Mouse (Mus musculus) limb, embryonic 12.5 days (tissue): ENCODE measurements around the gene Ppp1r16b. TPM values are rescaled to one million over a fixed set of nuclear protein-coding genes. Genes with fewer than 3 reads are reported as not detected.

Source experiments
- ATAC-seq: fragments of 200-750 bp; cut with Nextera tagmentation; 2 replicates; pipeline ENCODE4 v1.8.0; 2017; ENCODE audit warnings: low read depth, moderate TSS enrichment; ENCODE audit not compliant: insufficient number of reproducible peaks, insufficient read depth, low FRiP score, low TSS enrichment
- H3K27ac ChIP-seq: fragments of 300-500 bp; sonication (generic); 2 replicates; pipeline ENCODE4 v1.5.1; 2016; ENCODE audit warnings: mild to moderate bottlenecking, moderate library complexity
- H3K27me3 ChIP-seq: fragments of 300-500 bp; sonication (generic); 2 replicates; pipeline ENCODE4 v1.6.1; 2016; ENCODE audit warnings: mild to moderate bottlenecking, moderate library complexity
- H3K36me3 ChIP-seq: fragments of 300-500 bp; sonication (generic); 2 replicates; pipeline ENCODE4 v1.6.1; 2016; ENCODE audit warnings: mild to moderate bottlenecking, moderate library complexity
- H3K4me1 ChIP-seq: fragments of 300-500 bp; sonication (generic); replicated peaks from 2 replicates; pipeline ENCODE4 v1.6.1; 2016
- H3K4me2 ChIP-seq: fragments of 300-500 bp; sonication (generic); 2 replicates; pipeline ENCODE4 v1.6.1; 2016; ENCODE audit warnings: mild to moderate bottlenecking, moderate library complexity
- H3K4me3 ChIP-seq: fragments of 300-500 bp; sonication (generic); replicated peaks from 2 replicates; pipeline ENCODE4 v1.5.1; 2016; ENCODE audit warnings: mild to moderate bottlenecking
- H3K9ac ChIP-seq: fragments of 300-500 bp; sonication (generic); replicated peaks from 2 replicates; pipeline ENCODE4 v1.6.1; 2016; ENCODE audit warnings: mild to moderate bottlenecking, moderate library complexity
- H3K9me3 ChIP-seq: fragments of 300-500 bp; sonication (generic); 2 replicates; pipeline ENCODE4 v1.6.1; 2016; ENCODE audit warnings: mild to moderate bottlenecking, moderate library complexity
- WGBS: fragments of 180-500 bp; shearing (Covaris S2); methylation state at CpG from one replicate; pipeline ENCODE4 v1.1.7; 2016; 5-methylcytosine and 5-hydroxymethylcytosine counted together
- polyA plus RNA-seq: library from polyadenylated mRNA; unstranded; fragments of >200 nt; fragmentation: Nextera tagmentation; extraction: Ambion mirVana; gene quantifications from 2 replicates; pipeline ENCODE4 v1.2.1, GENCODE M21; 2016

Ppp1r16b gene
- polyA plus RNA-seq, 1 experiment from 2014 or later: 3.3 TPM

DNA sequence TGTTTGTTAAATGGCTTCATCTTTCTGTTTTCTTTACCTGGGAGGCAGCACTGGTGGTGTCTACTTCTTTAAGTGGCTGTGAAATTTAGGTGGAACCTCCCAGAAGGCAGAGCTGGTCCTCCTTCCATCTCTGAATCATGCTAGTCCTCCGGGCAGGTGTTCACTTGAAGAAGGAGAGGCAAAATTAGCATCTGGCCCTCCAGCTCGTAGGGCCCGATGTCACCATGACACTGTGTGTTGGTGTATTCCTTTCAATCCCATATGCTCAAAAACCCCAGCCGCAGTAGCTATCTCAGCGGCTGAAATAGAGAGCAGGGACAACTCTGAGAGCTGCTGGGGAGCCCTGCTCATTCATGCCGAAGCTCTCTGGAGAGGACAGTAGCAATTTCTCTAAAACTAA is 27.0 kb downstream of the Ppp1r16b start:
- Histone ChIP-seq H3K4me2 (no peak overlapping the region), H3K36me3 (no peaks in the 10 kb centered on the region), H3K9me3 (no peaks in the 10 kb centered on the region), H3K9ac (no peak overlapping the region), H3K27me3 (no peaks in the 10 kb centered on the region), H3K27ac (no peak overlapping the region), H3K4me3 (no peak overlapping the region), H3K4me1 (peaks cover 16% of the 10 kb centered on the region)
- WGBS: 82% methylated on average over 6 of the region's 6 CpGs
- ATAC-seq: no peak

DNA sequence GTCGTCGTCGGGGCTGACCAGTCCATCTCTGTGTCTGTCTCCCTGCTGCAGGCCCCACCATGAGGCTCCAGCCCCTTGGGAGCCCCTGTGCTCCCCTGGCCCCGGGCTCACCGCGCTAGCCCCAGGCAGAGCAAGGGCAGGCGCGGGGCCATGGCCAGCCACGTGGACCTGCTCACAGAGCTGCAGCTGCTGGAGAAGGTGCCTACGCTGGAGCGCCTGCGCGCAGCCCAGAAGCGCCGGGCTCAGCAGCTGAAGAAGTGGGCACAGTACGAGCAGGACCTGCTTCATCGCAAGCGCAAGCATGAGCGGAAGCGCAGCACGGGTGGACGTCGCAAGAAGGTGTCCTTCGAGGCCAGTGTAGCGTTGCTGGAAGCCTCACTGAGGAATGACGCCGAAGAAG is 30.6 kb downstream of the Ppp1r16b start:
- no peaks in the 10 kb centered on the region for H3K27me3 ChIP-seq
- WGBS: 84% methylated on average over 27 of the region's 27 CpGs
- ATAC-seq: no peak
- H3K27ac ChIP-seq: no peak overlapping the region
- no peak overlapping the region for H3K4me2 ChIP-seq
- H3K4me3 ChIP-seq: no peak overlapping the region
- H3K9me3 ChIP-seq: no peaks in the 10 kb centered on the region
- H3K9ac ChIP-seq: no peak overlapping the region
- no peaks in the 10 kb centered on the region for H3K4me1 ChIP-seq
- no peaks in the 10 kb centered on the region for H3K36me3 ChIP-seq

DNA sequence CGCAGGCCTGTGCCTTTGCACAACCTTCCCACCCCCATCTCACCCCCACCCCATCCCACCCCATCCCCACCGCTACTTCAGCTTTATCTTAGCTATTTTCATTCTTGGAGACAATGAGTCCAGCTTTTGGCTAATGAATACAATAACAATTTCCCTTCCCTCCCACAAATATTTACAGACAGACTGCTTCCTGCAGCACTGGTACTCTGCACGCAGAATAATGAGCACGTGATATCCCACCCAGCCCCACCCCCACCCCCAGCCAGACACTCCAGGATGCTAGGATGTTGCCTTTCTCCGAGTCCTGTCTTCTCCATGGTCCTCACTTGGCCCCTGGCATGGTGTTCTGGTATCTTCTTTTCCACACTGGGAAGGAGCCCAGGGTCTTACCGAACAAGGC is 31.3 kb downstream of the Ppp1r16b start:
- 89% methylated on average over 6 of the region's 6 CpGs for WGBS
- no peak for ATAC-seq

DNA sequence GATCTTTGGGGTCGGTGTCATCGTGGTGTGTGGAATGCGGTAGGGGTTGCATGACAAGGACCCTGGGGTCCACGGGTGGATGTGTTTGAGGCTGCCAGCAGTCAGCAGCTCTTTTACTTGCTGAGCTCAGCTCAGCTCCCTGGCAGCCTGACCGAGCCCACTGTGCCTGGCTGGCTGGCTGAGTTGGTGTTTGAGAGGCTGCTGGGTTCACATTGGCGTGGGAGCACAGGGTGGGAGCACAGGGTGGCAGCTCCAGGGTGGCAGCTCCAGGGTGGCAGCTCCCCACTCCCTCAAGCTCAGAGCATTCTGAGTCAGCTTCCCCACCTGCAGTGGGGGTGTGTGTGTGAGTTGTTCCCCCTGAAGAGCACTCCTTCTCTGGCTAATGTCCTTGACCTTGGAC is 34.7 kb downstream of the Ppp1r16b start:
- Histone ChIP-seq H3K36me3 (no peaks in the 10 kb centered on the region), H3K4me2 (no peak overlapping the region), H3K9ac (no peak overlapping the region), H3K9me3 (no peaks in the 10 kb centered on the region), H3K27me3 (no peaks in the 10 kb centered on the region), H3K4me1 (no peaks in the 10 kb centered on the region), H3K4me3 (no peak overlapping the region), H3K27ac (no peak overlapping the region)
- ATAC-seq: no peak
- WGBS: 80% methylated on average over 6 of the region's 6 CpGs

More for the DNA sequence above, 31.3 kb downstream of the Ppp1r16b start:
- Histone ChIP-seq H3K9ac (no peak overlapping the region), H3K27ac (no peak overlapping the region), H3K4me2 (no peak overlapping the region), H3K27me3 (no peaks in the 10 kb centered on the region), H3K36me3 (no peaks in the 10 kb centered on the region), H3K9me3 (no peaks in the 10 kb centered on the region), H3K4me1 (no peaks in the 10 kb centered on the region), H3K4me3 (no peak overlapping the region)

DNA sequence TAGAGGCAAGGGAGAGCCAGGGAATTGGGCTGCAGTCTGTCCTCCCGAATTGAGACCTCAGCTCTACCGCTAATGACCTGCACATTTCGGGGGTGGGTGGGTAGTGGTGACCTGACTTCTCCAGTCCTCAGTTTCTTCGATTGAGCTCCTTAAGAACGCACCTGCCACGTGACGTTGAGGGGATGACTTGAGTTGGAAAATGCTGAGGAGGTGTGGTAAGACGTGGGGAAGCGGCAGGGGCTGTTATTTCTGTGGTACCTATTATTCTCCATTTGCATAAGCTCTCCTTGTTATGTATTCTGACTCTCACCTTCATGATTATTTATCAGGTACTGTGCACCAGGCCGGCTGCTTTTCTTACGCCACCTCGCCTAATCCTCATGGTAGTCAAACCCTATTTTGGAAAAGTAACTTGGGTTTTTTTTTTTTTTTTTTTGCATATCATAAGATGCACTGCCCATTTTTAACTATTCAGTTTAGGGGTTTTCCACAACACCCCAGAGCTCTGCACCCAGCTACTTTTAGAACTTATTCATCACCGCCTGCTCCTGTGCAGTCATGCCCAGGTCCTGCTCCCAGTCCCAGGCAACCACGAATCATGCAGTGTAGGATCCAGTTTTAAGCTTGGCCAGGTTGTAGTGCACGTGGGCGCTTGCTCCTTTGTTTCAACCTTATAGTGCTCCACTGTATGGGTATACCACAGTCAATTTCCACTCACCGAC is 35.5 kb downstream of the Ppp1r16b start:
- H3K4me2 ChIP-seq: no peak overlapping the region
- WGBS: 83% methylated on average over 17 of the region's 17 CpGs
- H3K36me3 ChIP-seq: no peaks in the 10 kb centered on the region
- no peaks in the 10 kb centered on the region for H3K4me1 ChIP-seq
- no peak overlapping the region for H3K9ac ChIP-seq
- no peaks in the 10 kb centered on the region for H3K9me3 ChIP-seq
- no peak for ATAC-seq
- no peaks in the 10 kb centered on the region for H3K27me3 ChIP-seq
- H3K27ac ChIP-seq: no peak overlapping the region
- no peak overlapping the region for H3K4me3 ChIP-seq

DNA sequence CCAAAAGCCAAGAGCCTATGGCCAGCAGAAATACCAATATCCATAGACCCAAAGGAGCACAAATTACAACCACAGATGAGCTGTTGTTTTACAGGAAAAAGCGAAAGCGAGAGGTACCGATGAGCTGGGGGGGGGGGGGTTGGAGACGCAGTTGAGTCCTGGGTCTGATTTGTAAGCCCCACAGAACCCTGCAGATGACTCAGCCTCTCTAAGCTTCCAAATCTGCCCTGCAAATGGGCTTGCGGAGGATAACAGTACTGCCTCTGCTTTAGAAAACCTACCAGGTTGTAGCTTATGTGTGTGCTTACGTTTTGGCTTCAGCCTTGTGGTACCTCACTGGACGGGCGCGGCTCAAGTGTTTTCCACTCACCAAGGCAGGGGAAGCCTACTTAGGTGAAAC is 36.3 kb downstream of the Ppp1r16b start:
- 93% methylated on average over 9 of the region's 9 CpGs for WGBS
- no peak overlapping the region for H3K27ac ChIP-seq
- H3K27me3 ChIP-seq: no peaks in the 10 kb centered on the region
- ATAC-seq: no peak
- no peaks in the 10 kb centered on the region for H3K9me3 ChIP-seq
- no peak overlapping the region for H3K4me2 ChIP-seq
- no peaks in the 10 kb centered on the region for H3K36me3 ChIP-seq
- no peak overlapping the region for H3K9ac ChIP-seq
- H3K4me3 ChIP-seq: no peak overlapping the region
- no peaks in the 10 kb centered on the region for H3K4me1 ChIP-seq

DNA sequence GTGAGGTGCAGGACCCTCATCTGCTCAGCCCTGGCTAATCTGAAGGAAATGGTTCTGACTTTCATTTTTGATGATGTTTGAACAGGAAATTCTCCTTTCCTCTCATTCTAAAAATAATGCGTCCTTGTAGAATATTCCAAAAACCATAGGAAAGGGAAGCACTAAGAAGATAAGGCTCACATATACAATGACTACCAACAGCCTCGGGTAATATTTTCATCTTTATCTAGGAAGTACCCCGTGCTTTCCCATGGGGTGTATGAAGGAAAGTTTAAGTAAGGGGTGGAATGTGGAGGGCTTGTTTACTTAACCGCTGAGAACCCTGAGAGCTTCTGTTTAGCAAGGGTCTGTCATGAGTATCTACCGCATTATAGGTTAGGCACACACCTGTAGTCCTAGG is 37.0 kb downstream of the Ppp1r16b start:
- H3K4me3 ChIP-seq: no peak overlapping the region

DNA sequence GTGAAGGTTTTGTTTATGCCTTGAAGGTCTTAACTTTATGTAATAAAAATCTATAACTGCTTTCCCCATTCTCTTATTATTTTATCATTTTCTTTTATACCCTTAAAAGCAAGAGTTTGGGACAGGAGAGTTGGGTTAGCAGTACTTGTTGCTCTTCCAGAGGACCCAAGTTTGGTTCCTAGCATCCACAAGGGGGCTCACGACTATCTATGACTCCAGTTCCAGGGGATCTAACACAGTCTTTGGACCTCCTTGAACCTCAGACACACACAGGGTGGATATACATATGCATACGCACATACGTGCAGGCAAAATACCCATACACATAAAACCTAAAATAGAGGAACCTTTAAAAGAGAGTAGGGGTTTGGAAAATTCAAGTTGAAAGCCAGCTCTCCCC is 39.5 kb downstream of the Ppp1r16b start:
- H3K9ac ChIP-seq: no peak overlapping the region
- 73% methylated on average over 3 of the region's 3 CpGs for WGBS
- no peaks in the 10 kb centered on the region for H3K36me3 ChIP-seq

More for the DNA sequence above, 37.0 kb downstream of the Ppp1r16b start:
- no peak overlapping the region for H3K9ac ChIP-seq
- no peak overlapping the region for H3K4me2 ChIP-seq
- H3K4me1 ChIP-seq: no peaks in the 10 kb centered on the region
- H3K27ac ChIP-seq: no peak overlapping the region
- H3K36me3 ChIP-seq: no peaks in the 10 kb centered on the region
- no peaks in the 10 kb centered on the region for H3K27me3 ChIP-seq
- no peaks in the 10 kb centered on the region for H3K9me3 ChIP-seq
- WGBS: 91% methylated on average over 5 of the region's 5 CpGs
- no peak for ATAC-seq

DNA sequence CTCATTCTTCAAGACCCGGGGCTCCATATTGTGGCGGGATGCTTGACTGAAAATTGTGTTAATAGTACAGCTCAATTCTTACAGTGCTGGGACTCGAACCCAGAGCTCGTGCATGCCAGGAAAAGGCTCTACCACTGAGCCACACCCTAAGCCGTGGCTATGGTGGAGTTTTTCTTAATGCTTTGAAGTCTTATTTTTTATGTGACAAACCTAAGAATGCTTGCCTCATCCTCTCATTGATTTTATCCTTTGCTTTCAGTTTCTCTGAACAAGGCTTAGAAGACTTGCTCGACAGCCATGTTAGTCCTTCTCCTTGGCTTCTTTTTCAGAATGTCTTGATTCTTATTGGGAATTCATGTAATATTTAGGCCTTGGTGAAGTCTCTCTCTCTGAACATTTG is 40.3 kb downstream of the Ppp1r16b start:
- H3K4me3 ChIP-seq: no peak overlapping the region
- H3K27me3 ChIP-seq: no peaks in the 10 kb centered on the region
- no peak overlapping the region for H3K9ac ChIP-seq
- H3K9me3 ChIP-seq: no peaks in the 10 kb centered on the region; the same call in 1 of the 2 replicates
- H3K36me3 ChIP-seq: no peaks in the 10 kb centered on the region
- H3K4me1 ChIP-seq: no peaks in the 10 kb centered on the region
- ATAC-seq: no peak
- H3K4me2 ChIP-seq: no peak overlapping the region
- 90% methylated on average over 6 of the region's 6 CpGs for WGBS
- H3K27ac ChIP-seq: no peak overlapping the region

More for the DNA sequence above, 39.5 kb downstream of the Ppp1r16b start:
- ATAC-seq: no peak
- H3K4me1 ChIP-seq: no peaks in the 10 kb centered on the region
- no peak overlapping the region for H3K27ac ChIP-seq
- no peaks in the 10 kb centered on the region for H3K27me3 ChIP-seq
- H3K9me3 ChIP-seq: no peaks in the 10 kb centered on the region; the same call in 1 of the 2 replicates
- H3K4me2 ChIP-seq: no peak overlapping the region
- no peak overlapping the region for H3K4me3 ChIP-seq

DNA sequence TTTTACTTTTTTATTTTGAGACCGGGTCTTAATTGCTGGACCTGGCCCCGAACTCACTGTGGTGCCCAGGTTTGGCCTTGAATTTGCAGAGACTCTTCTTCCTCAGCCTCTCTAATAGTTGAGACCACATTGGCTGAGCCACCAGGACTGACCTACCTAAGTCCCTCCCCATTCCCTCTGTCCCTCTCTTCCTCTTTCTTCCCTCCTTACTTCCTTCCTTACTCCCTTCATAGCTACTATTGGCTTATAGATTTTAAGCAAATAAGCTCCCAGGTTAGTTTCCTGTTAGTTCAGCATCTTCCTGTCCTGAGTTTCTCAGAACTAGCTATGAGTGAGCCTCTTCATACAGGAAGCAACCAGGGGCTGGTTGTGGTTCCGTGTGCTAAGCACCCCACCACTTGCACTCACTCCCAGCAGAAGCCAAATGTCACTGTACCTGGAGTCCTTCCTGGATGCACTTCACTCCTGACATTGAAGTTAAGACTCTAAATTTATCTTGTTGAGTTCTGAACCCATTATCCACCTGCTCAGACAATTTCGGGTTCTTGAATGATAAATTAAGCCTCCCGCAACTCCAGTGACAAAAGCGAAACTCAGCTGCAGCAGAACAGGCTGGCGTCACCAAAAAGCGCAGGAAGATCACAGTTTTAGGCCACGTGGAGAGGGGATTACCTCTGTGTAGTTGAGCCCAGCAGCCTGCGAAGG is 41.7 kb downstream of the Ppp1r16b start:
- H3K4me3 ChIP-seq: no peak overlapping the region
- H3K9me3 ChIP-seq: no peaks in the 10 kb centered on the region; the same call in 1 of the 2 replicates
- WGBS: 86% methylated on average over 10 of the region's 10 CpGs
- no peaks in the 10 kb centered on the region for H3K4me1 ChIP-seq
- H3K27ac ChIP-seq: no peak overlapping the region
- no peaks in the 10 kb centered on the region for H3K27me3 ChIP-seq
- no peaks in the 10 kb centered on the region for H3K36me3 ChIP-seq
- H3K9ac ChIP-seq: no peak overlapping the region
- no peak overlapping the region for H3K4me2 ChIP-seq
- ATAC-seq: no peak

DNA sequence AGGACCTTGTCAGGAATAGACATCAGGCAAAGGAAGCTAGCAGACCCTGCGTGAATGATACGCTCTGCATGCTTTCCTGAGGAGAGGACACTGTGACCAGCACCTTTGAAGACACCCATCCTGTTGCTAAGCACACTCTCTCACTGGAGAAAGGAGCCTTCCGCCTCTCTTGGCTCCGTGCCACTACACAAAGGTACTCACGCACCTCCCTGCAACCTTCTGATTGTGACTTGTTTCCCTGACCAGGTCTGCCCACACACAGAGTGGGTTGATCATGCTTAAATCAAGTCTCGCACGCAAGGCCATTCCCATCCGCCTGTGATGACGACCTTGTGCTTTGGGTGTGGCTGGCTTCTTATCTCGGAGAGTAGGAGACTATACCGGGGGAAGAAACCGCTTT is 42.9 kb downstream of the Ppp1r16b start:
- no peak for ATAC-seq
- H3K27me3 ChIP-seq: no peaks in the 10 kb centered on the region
- H3K4me2 ChIP-seq: no peak overlapping the region
- no peak overlapping the region for H3K4me3 ChIP-seq
- no peaks in the 10 kb centered on the region; the same call in 1 of the 2 replicates for H3K9me3 ChIP-seq
- H3K36me3 ChIP-seq: no peaks in the 10 kb centered on the region
- H3K4me1 ChIP-seq: peaks cover 5% of the 10 kb centered on the region
- no peak overlapping the region for H3K9ac ChIP-seq
- 91% methylated on average over 12 of the region's 12 CpGs for WGBS
- H3K27ac ChIP-seq: no peak overlapping the region
